Mouse (Mus musculus) common myeloid progenitor, adult 5-6 weeks (primary cell): ENCODE results near the gene Ablim1. TPM values are rescaled to one million over a fixed set of nuclear protein-coding genes. Genes with fewer than 3 reads are reported as not detected.

Experiments
- ATAC-seq: replicated peaks from 2 replicates; pipeline ENCODE4 v1.8.0; 2016; ENCODE audit warnings: low read depth, mild to moderate bottlenecking, moderate TSS enrichment, inconsistent platforms; ENCODE audit not compliant: poor library complexity, severe bottlenecking
- total RNA-seq: library from RNA; stranded (forward); fragments of 200-1000, 187-1606 nt; gene quantifications from 2 replicates; pipeline ENCODE4 v1.2.3, GENCODE M21; 2017

Gene Ablim1
- total RNA-seq, 1 experiment from 2014 or later, result 11.7 TPM

DNA sequence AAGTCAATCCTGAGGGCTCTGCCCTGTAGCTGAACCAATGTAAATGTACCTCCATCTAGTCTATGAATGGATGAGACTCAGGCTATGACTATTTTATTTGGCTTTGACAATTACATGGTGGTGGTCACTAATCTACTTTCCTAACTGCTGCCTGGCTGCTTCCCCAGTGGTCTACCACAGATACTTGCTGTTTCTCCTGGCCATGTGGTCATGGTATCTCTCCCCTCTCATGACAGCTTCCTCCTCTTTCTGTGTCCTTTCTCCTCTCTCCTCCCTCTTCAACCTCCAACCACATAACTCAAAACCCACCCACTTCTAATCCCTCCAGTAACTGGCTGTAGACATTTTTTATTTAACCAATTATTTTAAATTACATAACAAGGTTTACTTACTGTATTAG is 34.4 kb upstream of the Ablim1 start:
- ATAC-seq, result peak; percentile 94

DNA sequence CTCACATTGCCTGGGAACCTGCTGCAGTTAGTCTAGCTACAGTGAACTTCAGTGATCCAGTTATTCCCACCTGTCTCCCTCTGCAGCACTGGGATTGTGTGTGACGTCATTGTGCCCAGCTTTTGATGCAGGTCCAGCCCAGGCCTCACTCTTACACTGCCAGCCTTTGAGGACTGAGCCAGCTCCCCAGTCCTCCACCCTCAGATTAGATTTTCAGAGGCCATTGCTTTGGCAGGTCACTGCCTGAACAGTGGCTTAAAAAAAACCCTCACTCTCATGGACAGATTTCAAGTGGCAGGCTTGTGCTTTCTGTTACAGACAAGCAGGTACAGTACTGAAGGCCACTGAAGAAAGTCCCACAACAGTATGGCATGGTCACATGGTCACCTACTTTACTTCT is 30.0 kb upstream of the Ablim1 start:
- ATAC-seq, result no peak

DNA sequence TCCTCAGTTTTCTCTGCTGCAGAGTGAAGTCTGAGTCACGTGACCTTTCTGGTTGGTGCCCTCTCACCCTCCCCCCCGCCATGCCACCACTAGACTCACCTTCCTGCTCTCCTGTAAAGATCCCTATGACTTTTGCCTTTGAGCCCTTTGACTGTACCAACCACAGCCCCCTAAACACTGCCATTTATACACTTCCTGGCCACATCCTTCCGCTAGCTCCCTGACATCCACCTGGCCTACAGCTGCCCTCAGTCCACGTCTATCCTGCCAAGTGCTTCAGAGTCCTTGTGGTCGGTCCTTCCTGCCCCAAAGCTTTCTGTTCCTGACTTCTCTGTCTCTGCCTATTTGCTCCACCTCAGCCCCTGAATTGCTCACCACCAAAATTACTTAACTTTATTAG is 29.1 kb upstream of the Ablim1 start:
- ATAC-seq, result peak; percentile 88

DNA sequence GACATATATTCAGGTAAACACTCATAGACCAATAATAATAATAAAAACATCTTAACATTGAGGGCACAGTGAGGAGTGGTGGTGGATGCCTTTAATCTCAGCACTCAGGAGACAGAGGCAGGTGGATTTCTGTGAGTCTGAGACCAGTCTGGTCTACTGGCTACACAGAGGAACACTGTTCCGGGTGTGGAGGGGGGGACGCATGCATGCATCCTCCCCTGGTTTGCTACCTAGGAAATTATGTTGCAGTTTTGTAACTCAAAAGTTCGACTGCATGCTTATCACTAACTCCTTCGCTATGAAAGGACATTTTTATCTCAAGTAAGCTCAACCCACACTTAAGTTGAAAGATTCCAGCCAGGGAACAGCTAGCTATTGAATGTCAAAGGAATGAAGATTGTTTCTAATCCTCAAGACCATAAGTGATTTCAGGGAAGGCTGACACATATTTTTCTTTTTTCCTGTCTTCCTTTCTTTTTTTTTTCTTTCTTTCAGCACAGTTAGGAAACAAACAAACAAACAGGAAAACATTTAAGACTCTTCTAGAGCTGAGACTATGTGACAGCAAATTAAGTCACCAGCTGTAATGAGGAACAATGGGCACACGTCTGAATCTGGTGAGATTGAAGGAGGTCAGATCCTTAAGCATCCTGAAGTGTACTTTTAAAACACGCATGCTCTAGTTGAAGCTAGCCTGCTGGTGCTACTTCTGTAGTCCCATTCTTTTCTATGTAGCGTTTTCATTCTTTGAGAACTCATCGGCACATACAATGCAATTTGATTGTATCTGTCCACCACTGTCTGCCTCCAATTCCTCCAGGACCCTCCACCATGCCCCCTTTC is 26.4 kb upstream of the Ablim1 start:
- no peak for ATAC-seq

DNA sequence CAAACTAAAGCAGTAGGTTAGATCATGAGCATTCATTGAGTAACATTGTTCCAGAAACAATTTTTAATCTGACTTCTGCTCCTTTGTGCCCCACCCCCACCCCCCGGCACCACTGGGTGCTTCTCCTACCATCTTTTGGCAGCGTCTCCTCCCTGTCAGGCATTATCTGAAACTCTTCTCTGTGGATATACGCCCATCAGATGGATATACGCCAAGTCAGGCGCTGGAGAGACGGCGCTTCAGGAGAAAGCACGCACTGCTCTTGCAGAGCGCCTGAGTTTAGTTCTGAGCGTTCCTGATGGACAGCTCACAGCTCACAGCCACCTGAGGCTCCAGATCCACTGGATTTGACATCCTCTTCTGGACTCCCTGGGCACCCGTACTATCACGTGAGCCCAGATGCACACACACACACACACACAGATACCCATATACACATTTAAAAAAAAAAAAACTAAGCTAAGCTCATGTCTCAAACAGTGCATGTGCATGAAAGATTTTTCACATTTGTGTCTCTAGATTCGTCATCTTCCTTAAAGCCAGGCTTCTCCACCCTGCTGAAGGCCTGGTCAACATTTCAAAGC is 24.7 kb upstream of the Ablim1 start:
- ATAC-seq, result peak; percentile 21; the same call in 1 of the 2 replicates

DNA sequence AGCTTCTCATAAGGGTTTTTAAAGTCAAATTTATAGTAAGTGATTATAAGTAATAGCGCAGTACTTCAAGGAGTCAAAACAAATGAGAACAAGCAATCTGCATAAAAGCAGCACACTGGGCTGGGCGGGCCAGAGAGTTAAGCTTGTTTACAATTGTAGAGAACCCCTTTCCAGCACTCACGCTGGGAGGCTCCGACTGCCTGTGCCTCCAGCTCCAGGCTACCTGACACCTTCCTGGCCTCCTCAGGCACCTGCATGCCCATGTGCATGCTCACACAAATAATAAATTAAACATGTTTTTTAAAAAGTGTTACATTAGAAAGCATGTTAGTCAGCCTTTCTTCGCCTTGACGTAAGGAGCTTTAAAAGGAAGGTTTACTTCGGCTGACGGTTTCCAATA is 20.4 kb upstream of the Ablim1 start:
- ATAC-seq, result no peak

DNA sequence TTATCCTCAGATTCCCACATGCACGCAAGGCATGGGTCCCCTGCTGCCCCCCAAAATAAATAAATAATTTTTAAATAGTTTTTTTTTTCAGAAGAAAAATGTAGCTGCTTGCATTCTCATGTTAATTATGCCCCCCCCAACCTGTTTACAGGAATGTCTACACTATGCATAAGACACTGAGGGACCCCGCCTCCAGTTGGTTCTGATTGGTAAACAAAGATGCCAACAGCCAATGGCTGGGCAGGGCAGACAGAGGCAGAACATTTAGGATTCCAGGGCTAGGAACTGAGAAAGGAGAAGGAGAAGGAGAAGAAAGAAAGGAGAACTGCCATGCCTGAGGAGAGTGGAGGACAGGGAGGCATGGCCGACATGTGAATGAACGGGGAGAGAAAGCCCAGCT is 18.6 kb upstream of the Ablim1 start:
- ATAC-seq, result no peak

DNA sequence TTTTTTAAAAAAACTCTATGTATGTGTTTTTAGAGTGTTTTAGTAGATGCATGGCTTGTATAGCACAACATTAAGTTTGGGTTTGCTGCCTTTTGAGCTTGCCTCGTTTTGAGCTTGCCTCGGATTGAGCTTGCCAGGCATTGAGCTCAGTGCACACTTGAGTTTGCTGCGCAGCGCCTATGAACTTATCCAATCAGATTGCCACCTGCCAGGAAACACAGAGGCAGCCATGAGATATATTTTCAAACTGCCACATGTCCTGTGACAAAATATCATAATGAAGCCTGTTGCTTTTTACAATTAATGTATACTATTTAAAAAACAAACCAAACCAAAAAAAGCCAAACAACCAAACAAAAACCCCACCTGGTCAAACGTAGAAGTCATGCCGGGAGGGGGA is 16.5 kb upstream of the Ablim1 start:
- ATAC-seq, result no peak

DNA sequence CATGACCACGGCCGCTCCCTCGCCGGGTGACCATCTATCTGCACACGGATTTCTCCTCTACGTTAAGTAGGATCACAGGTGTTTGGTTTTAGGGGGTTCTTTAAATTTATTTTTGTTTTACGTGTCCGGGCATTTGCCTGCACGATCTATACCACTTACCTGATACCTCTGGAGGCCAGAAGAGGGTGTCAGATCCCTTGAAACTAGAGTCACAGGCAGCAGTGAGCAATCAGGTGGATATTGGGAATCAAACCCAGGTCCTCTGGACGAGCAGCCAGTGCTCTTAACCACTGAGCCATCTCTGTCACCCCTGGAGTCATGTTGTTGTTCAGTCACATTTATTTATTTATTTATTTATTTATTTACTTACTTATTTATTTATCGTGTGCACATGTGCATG is 15.6 kb upstream of the Ablim1 start:
- no peak for ATAC-seq

DNA sequence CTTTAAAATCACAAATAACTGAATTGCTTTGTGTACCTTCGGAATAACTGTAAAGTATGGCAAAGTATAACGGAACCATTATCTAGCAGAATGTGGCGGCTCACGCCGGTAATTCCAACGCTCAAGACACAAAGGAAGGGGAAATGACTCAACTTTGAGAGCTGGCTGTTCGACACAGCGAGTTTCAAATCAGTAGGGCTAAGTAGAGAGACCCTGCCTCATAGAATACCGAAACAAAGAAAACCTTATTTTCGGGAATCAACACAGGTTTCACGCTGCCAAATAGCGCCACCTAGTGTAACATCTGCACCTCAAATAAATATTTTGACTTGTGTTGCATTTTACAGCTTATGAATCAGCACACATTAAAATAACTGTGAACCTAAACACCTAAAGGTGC is 14.1 kb upstream of the Ablim1 start:
- peak; percentile 35; the same call in 1 of the 2 replicates for ATAC-seq

DNA sequence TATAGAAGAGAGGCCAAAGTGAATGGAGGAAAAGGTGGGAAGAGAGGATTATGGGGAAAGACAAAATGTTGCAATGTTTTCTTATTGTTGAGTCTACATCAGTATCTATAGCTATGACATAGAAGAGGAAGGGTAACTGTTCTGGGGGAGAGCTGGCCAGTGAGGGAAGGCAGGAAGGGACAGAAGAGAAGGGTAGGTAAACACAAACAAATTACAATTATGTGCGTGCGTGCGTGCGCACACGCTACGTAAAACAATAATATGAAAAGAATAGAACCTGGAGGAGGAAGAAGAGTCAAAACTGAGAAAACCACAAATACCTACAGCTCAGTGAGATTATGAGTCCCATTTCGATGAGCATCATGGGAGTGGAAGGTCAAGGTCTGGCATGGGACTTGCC is 13.6 kb upstream of the Ablim1 start:
- no peak for ATAC-seq

DNA sequence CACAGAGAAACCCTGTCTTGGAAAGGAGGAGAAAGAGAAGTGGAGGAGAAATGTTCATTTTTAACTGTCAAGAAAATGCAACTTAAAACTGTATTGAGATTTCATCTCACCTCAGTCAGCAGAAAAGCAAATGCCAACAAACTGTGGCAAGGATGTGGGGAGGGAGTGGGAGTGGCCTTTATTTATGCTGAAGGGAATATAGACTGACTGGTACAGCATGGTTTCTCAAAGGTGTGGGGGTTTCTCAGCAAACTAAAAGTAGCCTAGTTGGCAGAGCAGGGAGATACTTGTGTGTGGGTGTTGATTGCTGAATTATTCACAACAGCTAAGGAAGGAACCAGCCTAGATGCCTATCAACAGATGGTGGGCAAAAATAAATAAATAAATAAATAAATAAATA is 13.0 kb upstream of the Ablim1 start:
- ATAC-seq, result no peak

DNA sequence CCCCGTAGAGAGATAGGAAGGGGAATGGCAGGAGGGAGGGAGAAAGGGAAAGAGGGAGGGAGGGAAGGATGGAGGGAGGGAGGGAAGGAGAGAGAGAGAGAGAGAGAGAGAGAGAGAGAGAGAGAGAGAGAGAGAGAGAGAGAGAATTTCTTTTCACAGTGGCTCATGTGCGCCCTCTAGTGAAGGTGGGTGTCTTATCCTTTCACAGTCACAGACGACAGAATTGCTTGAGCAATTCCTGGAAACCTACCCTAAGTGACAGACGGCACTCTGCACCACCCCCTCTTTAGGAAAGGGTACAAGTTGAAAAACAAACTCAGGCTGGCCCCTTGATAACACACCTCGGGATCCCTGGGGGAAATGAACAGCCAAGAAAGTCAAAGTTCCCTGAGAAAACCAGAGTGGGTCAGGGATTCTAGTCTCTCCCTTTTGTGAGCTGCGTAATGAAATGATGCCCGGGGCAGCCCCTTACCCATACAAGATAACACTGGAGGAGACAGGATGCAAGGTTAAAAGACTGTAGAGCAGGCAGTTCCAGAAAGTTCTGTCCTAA is 11.1 kb upstream of the Ablim1 start:
- ATAC-seq, result peak; percentile 57

DNA sequence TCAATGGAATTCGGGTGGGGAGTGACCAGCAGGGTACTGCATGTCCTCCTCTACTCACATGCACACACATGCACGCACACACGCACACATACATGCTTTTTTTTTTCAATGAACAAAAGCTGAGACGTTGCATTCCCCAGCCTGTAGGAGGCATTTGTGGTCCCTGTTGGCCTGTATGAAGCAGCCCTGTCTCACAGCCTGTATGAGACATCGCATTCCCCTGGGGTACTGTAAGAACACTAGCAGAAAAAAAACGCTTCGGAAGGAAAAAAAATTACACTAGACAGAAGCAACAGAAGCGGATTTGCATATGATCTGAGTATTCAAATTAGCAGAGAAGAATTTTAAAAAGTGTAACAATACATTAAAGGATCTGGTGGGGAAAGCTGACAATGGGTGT is 8.4 kb upstream of the Ablim1 start:
- ATAC-seq, result no peak

DNA sequence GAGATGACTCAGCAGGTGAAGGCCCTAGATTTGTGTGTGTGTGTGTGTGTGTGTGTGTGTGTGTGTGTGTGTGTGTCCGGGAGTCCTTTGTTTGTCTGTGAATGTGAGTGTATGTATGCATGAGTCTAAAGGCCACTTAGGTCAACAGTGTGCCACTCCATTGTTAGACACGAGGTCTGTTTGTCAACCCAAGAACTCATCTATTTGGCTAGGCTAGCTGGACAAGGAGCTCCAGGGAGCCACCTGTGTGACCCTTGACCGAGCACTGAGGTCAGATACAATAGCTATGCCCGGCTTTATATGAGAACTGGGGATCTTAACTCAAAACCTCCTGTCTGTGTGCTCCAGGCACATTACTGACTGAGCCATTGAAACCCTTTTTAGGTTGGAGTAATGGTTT is 7.8 kb upstream of the Ablim1 start:
- no peak for ATAC-seq

DNA sequence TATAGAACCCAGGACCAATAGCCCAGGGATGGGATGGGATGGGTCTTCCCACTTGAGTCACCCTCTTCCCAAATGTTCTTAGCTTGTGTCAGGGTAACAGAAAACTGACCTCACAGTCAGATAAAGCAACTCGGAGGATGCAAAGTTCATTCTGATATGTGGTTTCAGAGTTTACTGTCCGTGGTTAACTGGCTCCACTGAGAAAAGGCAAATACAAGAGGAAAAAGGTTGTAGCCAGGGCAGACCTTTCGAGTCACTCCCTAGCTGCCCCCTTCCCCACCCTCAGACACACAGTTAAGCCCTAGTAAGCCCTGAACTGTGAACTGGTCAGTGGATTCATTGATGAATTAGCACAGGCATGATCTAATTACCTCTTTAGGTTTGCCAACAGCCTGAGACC is 7.1 kb upstream of the Ablim1 start:
- no peak for ATAC-seq

DNA sequence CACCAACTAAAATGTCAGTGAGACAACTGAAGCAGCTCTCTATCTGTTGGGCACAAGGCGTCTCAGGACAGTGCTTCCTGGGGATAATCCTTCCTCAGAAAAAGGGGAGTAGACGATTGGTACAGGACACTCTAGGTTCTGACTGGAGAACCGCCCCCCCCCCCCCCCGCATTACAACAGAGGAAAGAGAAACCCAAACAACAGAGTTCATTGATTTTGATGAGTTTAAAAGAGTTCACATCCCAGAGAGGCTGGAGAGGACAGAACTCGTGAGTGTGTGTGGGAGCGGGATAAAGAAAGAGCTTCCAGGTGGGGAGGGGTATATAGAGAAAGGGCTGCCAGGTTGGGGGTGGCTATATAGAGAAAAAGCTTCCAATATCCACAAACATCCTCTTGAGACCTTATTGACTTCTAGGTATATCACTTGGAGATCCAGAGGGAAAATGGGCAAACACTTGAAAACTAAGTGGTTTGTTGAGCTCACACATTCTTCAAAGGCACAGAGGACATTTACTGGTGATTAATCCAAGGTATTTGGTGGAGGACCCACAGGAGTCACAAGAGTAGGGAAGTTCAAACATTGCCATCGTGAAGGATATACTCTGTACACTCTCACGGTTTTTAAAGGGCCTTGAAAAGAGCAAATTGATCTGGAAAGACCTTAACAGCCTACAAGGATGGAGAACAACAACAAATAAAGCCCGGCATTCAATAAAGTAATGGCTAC is 6.1 kb upstream of the Ablim1 start:
- ATAC-seq, result no peak

DNA sequence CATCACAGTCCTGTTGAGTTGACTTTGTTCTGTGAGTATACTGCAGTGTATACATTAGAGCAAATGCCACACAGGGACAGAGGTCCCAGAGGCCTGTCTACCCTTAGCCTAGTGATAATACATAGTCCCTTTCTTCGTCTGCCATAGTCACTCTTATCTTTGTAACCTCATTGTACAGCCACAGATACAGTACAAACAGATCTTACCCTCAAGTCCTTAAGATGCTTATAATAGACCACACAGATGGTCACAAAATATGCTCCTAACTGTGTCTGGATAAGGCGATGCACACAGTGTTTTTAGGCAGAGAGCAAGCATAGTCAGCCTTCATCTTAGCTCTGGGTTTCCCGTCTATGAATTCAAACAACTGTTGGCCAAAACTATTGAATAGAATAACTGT is 1.9 kb upstream of the Ablim1 start:
- ATAC-seq, result 0 out of 2 replicates have a peak, but pooled peaks have one; percentile 17

DNA sequence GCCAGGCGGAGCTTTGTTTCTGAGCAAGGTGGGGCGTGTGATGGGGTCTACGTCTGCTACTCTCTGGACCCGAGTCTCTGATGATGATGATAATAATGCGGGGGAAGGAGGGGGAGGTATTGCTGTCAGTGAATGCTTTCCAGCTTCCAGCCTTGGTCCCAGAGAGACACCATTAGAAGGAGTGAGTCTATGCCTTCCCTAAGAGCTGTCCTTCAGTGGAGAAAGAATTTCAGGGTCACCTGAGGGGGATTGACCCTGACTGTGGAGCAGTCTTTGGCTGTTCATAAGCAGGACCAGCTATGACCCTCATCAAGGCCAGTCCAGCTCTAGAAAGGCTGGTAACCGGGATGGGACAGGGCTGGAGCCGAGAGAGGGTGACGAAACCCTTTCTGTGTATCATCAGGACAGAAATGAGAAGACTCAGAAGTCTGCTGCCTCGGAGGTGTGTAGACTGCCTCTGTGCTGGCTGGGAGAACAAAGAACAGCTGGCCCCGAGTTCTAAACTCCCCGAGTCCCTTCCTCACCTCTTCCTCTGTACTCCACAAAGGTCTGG is 370 bp upstream of the Ablim1 start:
- no peak for ATAC-seq

DNA sequence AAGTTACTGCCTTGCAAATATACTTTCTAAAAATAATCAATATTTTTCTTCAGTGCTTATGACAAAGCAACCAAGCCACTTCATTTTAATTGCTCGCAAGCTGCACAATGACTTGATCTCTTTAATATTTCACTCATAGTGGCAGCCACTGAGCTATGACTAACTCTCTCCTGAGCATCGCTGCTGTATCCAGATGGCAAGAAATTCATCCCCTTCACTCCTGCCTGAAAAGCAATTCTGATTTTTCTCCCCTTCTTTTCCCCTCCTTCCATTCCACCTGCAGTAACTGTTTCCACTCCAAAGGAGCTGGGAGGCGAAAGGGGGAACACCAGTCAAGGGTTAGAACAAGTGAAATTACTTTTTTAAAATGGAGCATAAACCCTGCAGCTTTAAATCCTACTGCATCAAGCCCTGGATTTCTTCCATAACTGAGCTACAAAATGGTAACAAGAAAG is 801 bp downstream of the Ablim1 start:
- ATAC-seq, result no peak

DNA sequence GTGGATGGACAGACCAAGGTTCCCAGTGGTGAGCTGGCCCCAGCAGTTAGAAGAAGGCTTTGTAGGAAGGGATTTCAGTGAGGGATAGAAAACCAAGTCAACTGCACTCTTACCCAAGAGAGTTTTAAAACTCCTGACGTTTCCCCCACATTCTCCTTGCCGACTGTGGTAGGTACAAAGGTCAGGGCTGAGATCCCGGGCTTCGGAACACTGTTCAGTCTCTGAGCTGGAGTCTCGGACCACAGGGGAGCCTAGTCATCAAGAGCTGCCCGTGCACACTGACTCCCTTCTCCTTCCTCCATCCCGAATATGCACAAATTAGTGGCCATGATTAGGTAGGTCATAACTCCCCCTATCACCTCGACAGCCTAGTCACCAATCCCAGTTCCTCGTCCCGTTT is 1.5 kb downstream of the Ablim1 start:
- ATAC-seq, result no peak
